Mouse (Mus musculus) gastrocnemius, adult 18-20 months (tissue): ENCODE measurements around the gene Elavl1. TPM values are rescaled to one million over a fixed set of nuclear protein-coding genes. Genes with fewer than 3 reads are reported as not detected.
"Not testable (repeated sequence)": the region's sequence is repeated elsewhere in the genome, so short reads cannot be mapped to it uniquely, and the experiment has no call there.

Source experiments
- DNase-seq: peaks from one replicate; pipeline ENCODE4 v3.0.0; 2021; ENCODE audit warnings: low spot score
- total RNA-seq, 2 experiments: library from RNA; stranded (reverse); gene quantifications; 2 replicates each; pipeline ENCODE4 v1.2.3; 2021

Gene Elavl1
- total RNA-seq, 2 experiments from 2014 or later = 39.2 to 42.3 TPM

DNA sequence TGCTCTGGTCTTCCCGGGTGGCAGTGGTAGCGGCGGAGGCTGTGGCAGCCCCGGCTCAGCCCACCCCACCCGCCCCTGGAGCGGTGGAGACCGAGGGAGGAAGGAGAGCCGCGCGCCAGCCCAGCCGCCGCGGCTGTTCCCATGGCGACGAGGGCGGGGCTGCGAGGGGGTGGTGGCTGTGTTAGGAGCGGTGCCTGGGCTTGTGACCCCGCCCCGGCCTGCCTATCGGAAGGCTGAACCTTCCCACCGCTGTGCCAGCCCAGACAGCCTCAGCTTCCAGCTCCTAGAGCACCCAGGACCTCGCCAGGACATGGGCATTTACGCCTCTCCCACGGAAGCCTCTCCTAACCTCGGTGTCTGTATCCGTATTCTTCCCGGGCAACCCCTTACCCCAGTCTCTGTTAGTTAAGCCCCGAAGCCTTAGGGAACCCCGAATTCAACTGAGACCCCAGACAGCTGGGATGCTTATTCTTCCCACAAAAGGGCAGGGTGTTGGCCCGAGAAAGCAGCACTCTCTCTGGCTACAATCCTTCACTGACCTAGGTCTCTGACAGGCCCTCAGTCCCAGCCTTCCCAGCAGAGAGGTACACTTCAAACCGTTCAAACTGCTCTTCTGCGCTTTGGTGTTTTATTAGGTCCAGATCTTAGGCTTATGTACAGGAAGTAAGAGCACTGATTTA lies 65.9 kb downstream of the Elavl1 start, which contains the start of gene Ctxn1:
Gene Ctxn1, minus strand, starts transcription at position 150 of the 680 bp plus-strand sequence.
- peak; percentile 90 for DNase-seq

DNA sequence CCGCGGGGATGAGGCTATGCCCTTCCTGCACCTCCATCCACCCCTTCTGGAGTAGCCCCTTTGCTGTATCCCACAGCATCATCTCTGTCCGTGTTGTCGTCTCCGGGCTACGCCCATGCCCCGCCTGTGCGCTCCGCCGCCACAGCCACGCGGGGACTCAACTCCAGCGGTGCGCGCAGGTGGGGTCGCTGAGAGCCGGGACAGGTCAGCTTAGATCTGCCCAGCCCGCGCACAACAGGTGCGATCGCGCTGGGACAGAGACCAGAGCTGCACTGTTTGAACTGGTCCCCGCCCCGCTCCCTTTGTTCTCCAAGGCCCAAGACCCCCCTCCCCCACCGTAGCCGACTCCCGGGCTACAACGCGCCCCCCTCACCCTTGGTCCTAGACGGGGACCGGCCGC lies 66.5 kb downstream of the Elavl1 start:
- DNase-seq = no peak

- peak; percentile 39 for DNase-seq
Observed at GRCm38 (mm10) chr8:4258233-4258632, 67.0 kb downstream of the Elavl1 start.

DNA sequence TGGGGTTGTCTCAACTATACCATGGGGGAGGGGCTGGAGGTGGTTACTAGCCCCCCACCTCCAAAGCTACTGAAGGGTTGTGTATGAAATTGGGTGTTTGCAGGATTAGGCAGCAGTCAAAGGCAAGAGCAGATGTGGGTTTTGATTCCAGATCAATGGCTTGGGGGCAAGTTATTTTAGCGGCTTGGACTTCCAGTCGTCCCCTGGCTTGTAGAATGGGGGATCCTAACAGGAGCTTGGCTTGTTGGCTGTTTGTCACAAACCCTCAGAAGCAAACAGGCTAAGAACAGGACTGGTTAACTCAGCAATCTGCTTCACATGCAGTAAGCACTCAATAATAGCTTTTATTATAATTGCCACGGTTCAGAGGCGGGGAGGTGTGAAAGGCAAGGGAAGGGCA lies 67.9 kb downstream of the Elavl1 start:
- no peak for DNase-seq

GRCm38 (mm10) chr8:4256911-4257310 lies 68.3 kb downstream of the Elavl1 start:
- no peak for DNase-seq

- not testable (repeated sequence) for DNase-seq
Observed at GRCm38 (mm10) chr8:4255471-4255870, 69.7 kb downstream of the Elavl1 start.

GRCm38 (mm10) chr8:4254001-4254400 lies 71.2 kb downstream of the Elavl1 start:
- DNase-seq = no peak

- DNase-seq = peak; percentile 95
Observed at GRCm38 (mm10) chr8:4252934-4253841, 72.0 kb downstream of the Elavl1 start, which contains the start of gene Snapc2. Snapc2 (plus strand) TSS chr8:4253080.

- DNase-seq = no peak
Observed at GRCm38 (mm10) chr8:4252116-4252760, 73.0 kb downstream of the Elavl1 start.

DNA sequence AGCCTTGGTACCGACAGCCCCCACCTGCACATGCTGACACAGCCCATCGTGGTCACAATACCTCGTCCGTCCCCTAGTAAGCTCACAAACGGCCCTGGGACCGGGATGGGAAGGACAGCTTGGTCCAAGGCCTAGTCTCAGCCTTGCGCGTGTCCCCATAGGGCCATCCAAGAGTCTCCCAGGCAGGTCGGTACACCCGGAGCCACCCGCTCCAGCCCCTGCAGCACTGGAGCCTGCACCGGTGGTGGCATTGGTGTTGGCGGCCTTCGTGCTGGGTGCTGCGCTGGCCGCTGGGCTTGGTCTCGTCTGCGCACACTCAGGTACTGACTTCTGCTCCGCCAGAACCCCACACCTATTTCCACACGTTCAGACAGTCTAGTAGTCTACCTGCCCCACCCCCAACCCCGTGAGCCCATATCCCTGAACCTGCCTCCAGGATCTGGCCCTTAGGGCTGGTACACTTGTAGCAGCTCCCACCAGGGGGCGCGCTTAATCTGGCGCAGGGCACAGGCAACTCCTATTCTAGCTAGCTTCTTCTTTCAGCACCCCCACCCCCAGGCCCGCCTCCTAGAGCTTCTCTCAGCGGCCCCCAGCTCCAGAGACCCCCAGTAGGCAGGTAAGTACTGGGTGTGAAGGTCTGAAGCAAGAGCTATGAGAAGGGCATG lies 74.8 kb downstream of the Elavl1 start:
- DNase-seq = peak; percentile 78

DNA sequence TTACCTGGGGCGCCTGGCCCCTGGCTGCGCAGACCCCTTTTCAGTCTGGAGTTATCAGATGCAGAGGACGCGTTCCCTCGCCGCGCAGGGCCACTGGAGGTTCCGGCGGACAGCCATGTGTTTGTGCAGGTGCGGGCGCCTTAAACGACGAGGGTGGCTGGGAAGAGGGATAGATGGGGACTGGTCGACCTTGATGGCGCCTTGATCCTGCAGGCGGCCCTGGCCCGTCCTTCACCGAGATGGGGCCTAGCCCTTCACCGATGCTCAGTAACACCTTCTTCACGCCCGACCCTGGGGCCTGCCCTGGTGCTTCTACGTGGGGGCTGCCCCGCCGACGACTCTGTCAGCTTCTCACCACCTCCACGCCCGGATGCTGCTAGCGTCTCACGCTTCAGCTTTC lies 76.0 kb downstream of the Elavl1 start:
- DNase-seq = no peak

DNA sequence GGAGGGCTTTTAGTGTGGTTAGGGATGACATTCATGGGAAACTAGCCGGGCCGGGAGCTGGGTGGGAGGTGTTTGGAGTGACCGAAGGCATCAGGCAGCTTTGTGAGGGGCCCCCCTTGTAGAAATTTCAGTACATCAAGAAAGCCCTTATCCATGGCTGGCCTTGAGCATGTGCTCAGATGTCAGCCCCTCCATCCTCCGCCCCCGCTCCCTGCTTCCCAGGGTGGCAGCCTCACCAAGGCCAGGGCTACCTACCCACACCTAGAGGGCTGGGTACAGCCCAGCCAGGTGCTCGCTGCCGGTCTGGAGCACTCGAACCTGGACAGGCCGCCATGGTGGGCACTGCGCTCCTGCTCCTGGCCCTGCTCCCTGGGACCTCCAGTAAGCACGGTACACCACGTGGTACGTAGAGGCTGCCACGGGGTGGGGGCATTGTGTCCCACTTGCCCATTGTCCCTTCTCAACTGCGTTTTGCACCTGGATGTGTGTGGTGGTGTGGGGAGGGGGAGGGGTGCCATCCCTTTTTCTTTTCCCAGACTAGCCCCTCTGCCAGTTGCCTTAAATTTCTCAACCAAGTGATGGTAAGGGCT lies 77.2 kb downstream of the Elavl1 start, which contains the start of gene Tgfbr3l:
Gene Tgfbr3l, plus strand, starts transcription at position 264 of the 590 bp plus-strand sequence.
- DNase-seq = no peak

DNA sequence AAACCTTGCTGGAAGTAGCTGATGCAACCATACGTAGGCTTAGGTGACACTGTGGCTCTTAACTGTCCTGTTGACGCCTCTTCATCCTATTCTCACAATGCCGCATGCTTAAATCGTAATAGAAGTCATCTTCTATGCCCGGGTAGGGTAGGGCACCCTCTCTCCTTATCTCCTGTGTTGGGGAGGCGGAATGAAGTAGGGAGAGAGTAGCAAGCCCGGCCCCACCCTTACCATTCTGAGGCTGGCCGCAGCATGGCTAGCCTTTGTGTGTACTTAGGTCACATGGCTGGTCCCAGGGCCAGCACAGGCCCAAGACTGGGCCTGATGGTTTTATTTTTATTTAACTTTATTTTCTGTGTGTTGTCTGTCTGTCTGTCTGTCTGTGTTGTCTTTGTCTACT lies 78.0 kb downstream of the Elavl1 start:
- no peak for DNase-seq

DNA sequence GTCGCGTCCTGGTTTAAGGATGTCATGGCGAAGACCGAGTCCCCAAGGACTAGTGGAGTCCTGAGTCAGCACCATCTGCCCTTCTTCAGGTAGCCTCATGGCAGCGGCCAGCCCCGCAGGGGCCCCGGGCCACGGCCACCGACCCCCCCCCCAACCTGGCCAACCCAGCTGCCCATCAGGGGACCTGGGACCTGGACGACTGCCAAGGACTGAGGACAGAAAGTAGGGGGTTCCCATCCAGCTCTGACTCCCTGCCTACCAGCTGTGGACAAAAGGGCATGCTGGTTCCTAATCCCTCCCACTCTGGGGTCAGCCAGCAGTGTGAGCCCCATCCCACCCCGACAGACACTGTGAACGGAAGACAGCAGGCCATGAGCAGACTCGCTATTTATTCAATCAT lies 79.5 kb downstream of the Elavl1 start:
- no peak for DNase-seq

- DNase-seq = no peak
Observed at GRCm38 (mm10) chr8:4245061-4245460, 80.2 kb downstream of the Elavl1 start.

GRCm38 (mm10) chr8:4239193-4239890 lies 85.9 kb downstream of the Elavl1 start:
- no peak for DNase-seq

DNA sequence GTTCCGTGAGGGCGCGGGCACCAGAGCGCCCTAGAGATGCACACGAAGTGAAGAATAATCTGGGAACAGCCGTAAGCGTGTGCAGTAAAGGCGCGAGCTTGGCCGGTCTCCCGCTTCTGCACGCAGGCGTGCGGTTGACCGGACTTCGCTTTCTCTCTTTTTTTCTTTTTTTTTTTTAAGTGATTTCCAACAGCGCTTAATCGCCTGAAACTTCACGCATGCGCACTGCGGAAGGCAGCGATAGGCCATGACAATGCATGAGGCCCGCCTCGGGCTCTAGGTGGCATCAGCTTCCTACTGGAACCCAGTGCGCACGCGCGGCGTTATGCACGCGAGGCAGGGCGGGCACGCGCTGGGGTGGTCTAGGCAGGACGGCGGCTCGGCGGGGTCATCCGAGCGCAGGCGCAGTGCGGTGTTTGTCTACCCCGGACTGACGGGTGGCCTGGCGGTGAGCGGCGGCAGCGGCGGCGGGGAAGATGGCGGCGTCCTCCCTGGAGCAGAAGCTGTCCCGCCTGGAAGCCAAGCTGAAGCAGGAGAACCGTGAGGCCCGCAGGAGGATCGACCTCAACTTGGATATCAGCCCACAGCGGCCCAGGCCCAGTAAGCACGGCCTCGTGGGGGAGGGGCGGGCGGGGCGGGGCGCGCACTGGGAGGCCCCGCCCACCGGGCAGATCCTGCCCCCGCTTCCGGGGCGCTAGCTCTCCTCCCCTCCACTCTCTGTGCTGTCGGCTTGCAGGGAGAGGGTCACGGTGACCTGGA lies 86.6 kb downstream of the Elavl1 start, which contains the start of the genes Map2k7 and Gm49320:
Gene Map2k7, plus strand, starts transcription at position 307 of the 759 bp plus-strand sequence.
Gene Gm49320, plus strand, starts transcription at position 432 of the 759 bp plus-strand sequence.
- peak; percentile 99 for DNase-seq

DNA sequence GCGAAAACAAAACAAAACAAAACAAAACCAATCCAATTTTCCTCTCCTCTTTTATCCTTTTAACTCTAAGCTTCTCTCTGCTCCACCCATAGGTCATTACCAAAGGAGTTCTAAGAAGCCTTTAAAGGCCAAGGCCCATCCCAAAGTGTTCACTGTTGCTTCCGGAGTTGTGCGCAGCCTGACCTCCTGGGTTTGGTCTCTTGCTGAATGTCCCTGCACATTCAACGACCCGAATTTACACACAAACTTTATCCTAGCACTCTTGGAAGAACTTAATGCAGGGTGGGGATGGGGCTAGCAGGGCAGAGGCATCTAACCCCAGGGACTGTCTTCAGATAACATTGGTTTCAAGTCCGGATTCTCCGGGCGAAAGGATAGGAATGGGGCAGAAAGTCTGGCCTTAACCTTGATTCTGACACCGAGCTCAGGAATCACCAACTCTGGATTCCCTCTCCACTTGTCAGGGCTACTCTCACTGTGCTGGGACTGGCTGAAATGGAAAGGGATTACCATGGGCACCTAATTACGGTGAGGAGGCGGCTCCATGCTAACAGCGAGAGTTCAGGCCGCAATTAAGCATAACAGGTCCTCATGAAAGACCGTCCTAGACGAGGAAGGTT lies 87.3 kb downstream of the Elavl1 start:
- peak; percentile 38 for DNase-seq
